Mouse (Mus musculus) MEL (cell line): ENCODE results near the gene Nxf2. TPM values are rescaled to one million over a fixed set of nuclear protein-coding genes. Genes with fewer than 3 reads are reported as not detected.
"Not testable (repeated sequence)": the region's sequence is repeated elsewhere in the genome, so short reads cannot be mapped to it uniquely, and the experiment has no call there.

ENCODE experiments used
- DNase-seq: peaks from one replicate; pipeline ENCODE4 v3.0.0; 2011; ENCODE audit warnings: low read depth, low spot score
- H3K27ac ChIP-seq: 2 replicates; pipeline ENCODE4 v1.5.1; 2012; ENCODE audit warnings: low read depth, mild to moderate bottlenecking, control low read depth, low read length, moderate library complexity; ENCODE audit not compliant: control insufficient read depth
- H3K27me3 ChIP-seq, 2 experiments: fragments of 150-350 bp in 1 of 2; sonication (generic) in 1 of 2; 2 replicates each; pipeline ENCODE4 v1.6.1; 2012; ENCODE audit warnings: low read length in 2 of 2, mild to moderate bottlenecking in 2 of 2, improper control_type of control experiment in 1 of 2, moderate library complexity in 1 of 2; ENCODE audit not compliant: insufficient read depth in 2 of 2, control insufficient read depth in 1 of 2
- H3K36me3 ChIP-seq, 2 experiments: 2 replicates each; pipeline ENCODE4 v1.6.1; 2012 to 2014; ENCODE audit warnings: low read length in 2 of 2, improper control_type of control experiment in 1 of 2, inconsistent platforms in 1 of 2, mild to moderate bottlenecking in 1 of 2; ENCODE audit not compliant: insufficient read depth in 2 of 2, control insufficient read depth in 1 of 2
- H3K4me1 ChIP-seq, 2 experiments: fragments of 150-350 bp in 1 of 2; sonication (generic) in 1 of 2; 2 replicates each; pipeline ENCODE4 v1.6.1; 2012; ENCODE audit warnings: low read length in 2 of 2, improper control_type of control experiment in 1 of 2, mild to moderate bottlenecking in 1 of 2; ENCODE audit not compliant: insufficient read depth in 2 of 2, control insufficient read depth in 1 of 2
- H3K4me3 ChIP-seq, 2 experiments: fragments of 150-350 bp in 1 of 2; sonication (generic) in 1 of 2; 2 replicates each; pipeline ENCODE4 v1.5.1; 2012; ENCODE audit warnings: low read depth in 2 of 2, low read length in 2 of 2, mild to moderate bottlenecking in 2 of 2, moderate library complexity in 2 of 2, control low read depth in 1 of 2, improper control_type of control experiment in 1 of 2; ENCODE audit not compliant: control insufficient read depth in 1 of 2, insufficient read depth in 1 of 2
- H3K79me2 ChIP-seq: 2 replicates; pipeline ENCODE4 v1.6.1; 2012; ENCODE audit warnings: mild to moderate bottlenecking, low read length, moderate library complexity; ENCODE audit not compliant: control insufficient read depth, poor library complexity, insufficient read depth
- H3K9ac ChIP-seq: 2 replicates; pipeline ENCODE4 v1.6.1; 2012; ENCODE audit warnings: low read depth, mild to moderate bottlenecking, control low read depth, low read length, moderate library complexity; ENCODE audit not compliant: control insufficient read depth, poor library complexity, severe bottlenecking
- H3K9me3 ChIP-seq: fragments of 150-350 bp; sonication (generic); replicated peaks from 2 replicates; pipeline ENCODE4 v1.6.1; 2012; ENCODE audit warnings: mild to moderate bottlenecking, low read length, improper control_type of control experiment, moderate library complexity; ENCODE audit not compliant: insufficient read depth
- ELF1 ChIP-seq: IDR thresholded peaks from 2 replicates; pipeline ENCODE4 v1.6.1; 2014; ENCODE audit warnings: low read depth, mild to moderate bottlenecking, inconsistent platforms, low read length, improper control_type of control experiment, moderate library complexity
- EP300 ChIP-seq, 2 experiments: IDR thresholded peaks; 2 replicates each; pipeline ENCODE4 v1.6.1; 2011; ENCODE audit warnings: improper control_type of control experiment in 2 of 2, low read length in 2 of 2, low read depth in 1 of 2, mild to moderate bottlenecking in 1 of 2
- ETS1 ChIP-seq: IDR thresholded peaks from 2 replicates; pipeline ENCODE4 v1.6.1; 2012; ENCODE audit warnings: low read depth, mild to moderate bottlenecking, inconsistent platforms, low read length, improper control_type of control experiment, moderate library complexity
- GATA1 ChIP-seq: IDR thresholded peaks from 2 replicates; pipeline ENCODE4 v1.6.1; 2011; ENCODE audit warnings: low read depth, low read length, improper control_type of control experiment
- MAX ChIP-seq: IDR thresholded peaks from 2 replicates; pipeline ENCODE4 v1.6.1; 2011; ENCODE audit warnings: low read length, improper control_type of control experiment
- NRF1 ChIP-seq: IDR thresholded peaks from 2 replicates; pipeline ENCODE4 v1.6.1; 2014; ENCODE audit warnings: low read depth, mild to moderate bottlenecking, inconsistent platforms, low read length, improper control_type of control experiment, moderate library complexity; ENCODE audit not compliant: poor library complexity, insufficient read depth, severe bottlenecking
- POLR2AphosphoS5 ChIP-seq: IDR thresholded peaks from 2 replicates; pipeline ENCODE4 v1.6.1; 2012; ENCODE audit warnings: low read depth, borderline replicate concordance, mild to moderate bottlenecking, inconsistent platforms, low read length, moderate library complexity, mixed read lengths
- RAD21 ChIP-seq: IDR thresholded peaks from 2 replicates; pipeline ENCODE4 v1.6.1; 2011; ENCODE audit warnings: mild to moderate bottlenecking, low read depth, low read length, improper control_type of control experiment
- TAL1 ChIP-seq: IDR thresholded peaks from 2 replicates; pipeline ENCODE4 v1.6.1; 2012; ENCODE audit warnings: mild to moderate bottlenecking, inconsistent platforms, low read length, moderate library complexity, mixed read lengths
- TBP ChIP-seq: IDR thresholded peaks from 2 replicates; pipeline ENCODE4 v1.8.0; 2011; ENCODE audit warnings: low read depth, low read length, improper control_type of control experiment
- UBTF ChIP-seq: IDR thresholded peaks from 2 replicates; pipeline ENCODE4 v1.6.1; 2012; ENCODE audit warnings: low read depth, mild to moderate bottlenecking, inconsistent platforms, low read length, improper control_type of control experiment, moderate library complexity, borderline replicate concordance; ENCODE audit not compliant: insufficient read depth
- USF2 ChIP-seq, 2 experiments: IDR thresholded peaks; 2 replicates each; pipeline ENCODE4 v1.6.1; 2011 to 2012; ENCODE audit warnings: improper control_type of control experiment in 2 of 2, low read length in 2 of 2, borderline replicate concordance in 1 of 2, inconsistent platforms in 1 of 2, low read depth in 1 of 2, mild to moderate bottlenecking in 1 of 2; ENCODE audit not compliant: insufficient read depth in 1 of 2
- ZNF384 ChIP-seq: IDR thresholded peaks from 2 replicates; pipeline ENCODE4 v1.6.1; 2012; ENCODE audit warnings: low read depth, mild to moderate bottlenecking, inconsistent platforms, low read length, improper control_type of control experiment
- polyA plus RNA-seq, 2 experiments: library from polyadenylated mRNA; stranded (reverse) in 1 of 2; unstranded in 1 of 2; fragments of >175 nt in 1 of 2; fragments of >200 nt in 1 of 2; gene quantifications; 2 replicates each; pipeline versions ENCODE4 v1.2.1 to v1.2.4; 2012; ENCODE audit warnings: low replicate concordance in 2 of 2, low read depth in 1 of 2; ENCODE audit not compliant: insufficient read length in 2 of 2, insufficient read depth in 1 of 2, missing spikeins in 1 of 2
- total RNA-seq: library from RNA; depleted of rRNA; stranded (reverse); fragments of 300-350 nt; gene quantifications from 2 replicates; pipeline ENCODE4 v1.2.3, GENCODE M21; 2012

Nxf2 gene
- total and polyA plus RNA-seq, 3 experiments = 0.19 to 0.50 TPM; not detected in 1

DNA sequence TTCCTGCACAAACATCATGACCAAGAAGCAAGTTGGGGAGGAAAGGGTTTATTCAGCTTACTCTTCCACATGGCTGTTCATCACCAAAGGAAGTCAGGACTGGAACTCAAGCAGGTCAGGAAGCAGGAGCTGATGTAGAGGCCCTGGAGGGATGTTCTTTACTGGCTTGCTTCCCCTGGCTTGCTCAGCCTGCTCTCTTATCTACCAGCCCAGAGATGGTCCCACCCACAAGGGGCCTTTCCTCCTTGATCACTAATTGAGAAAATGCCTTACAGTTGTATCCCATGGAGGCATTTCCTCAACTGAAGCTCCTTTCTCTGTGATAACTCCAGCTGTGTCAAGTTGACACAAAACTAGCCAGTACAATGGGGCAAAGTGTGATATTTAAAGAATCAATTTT, 49.2 kb downstream of the Nxf2 start:
- H3K4me3 ChIP-seq = not testable (repeated sequence)
- peak; percentile 64 for DNase-seq

DNA sequence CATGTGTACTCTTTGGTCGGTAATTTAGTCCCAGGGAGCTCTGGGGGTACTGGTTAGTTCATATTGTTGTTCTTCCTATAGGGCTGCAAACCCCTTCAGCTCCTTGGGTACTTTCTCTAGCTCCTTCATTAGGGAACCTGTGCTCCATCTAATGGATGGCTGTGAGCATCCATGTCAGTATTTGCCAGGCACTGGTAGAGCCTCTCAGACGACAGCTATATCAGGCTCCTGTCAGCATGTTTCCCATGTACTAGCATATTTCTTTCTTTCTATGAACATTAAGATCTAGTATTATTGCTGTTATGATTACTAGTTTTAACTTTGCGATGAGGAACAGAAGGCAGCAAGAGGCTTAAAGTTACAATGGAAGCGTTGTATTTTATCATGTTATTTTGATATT, 49.7 kb downstream of the Nxf2 start:
- Histone ChIP-seq H3K36me3 (peaks cover 0 to 6% of the 10 kb centered on the region in 2 experiments; a peak in 2 of 4 replicates), H3K27ac (no peak overlapping the region), H3K9me3 (no peaks in the 10 kb centered on the region), H3K4me3 (no peak overlapping the region), H3K79me2 (no peaks in the 10 kb centered on the region), H3K9ac (no peak overlapping the region)
- DNase-seq = no peak
- no peak for TF ChIP-seq ETS1
- TF ChIP-seq MAX = no peak
- TF ChIP-seq UBTF = no peak
- no peak for TF ChIP-seq NRF1
- TF ChIP-seq USF2 (IDR thresholded peaks at IDR 0.05; ENCODE audit: borderline replicate concordance in 1 of 2, insufficient read depth in 1 of 2, low read depth in 1 of 2, low read length in 2 of 2) = no peak
- TF ChIP-seq ZNF384 = no peak
- TF ChIP-seq RAD21 = no peak
- no peak for TF ChIP-seq POLR2AphosphoS5
- no peak for TF ChIP-seq ELF1
- TF ChIP-seq, all 39 proteins: peak for 0
- Histone ChIP-seq H3K4me1 (peaks cover 3 to 8% of the 10 kb centered on the region in 2 experiments; a peak in 3 of 4 replicates), H3K27me3 (peaks cover 1 to 6% of the 10 kb centered on the region in 2 experiments)

More for the DNA sequence above, 49.2 kb downstream of the Nxf2 start:
- not testable (repeated sequence) for H3K9ac ChIP-seq, H3K36me3 ChIP-seq, H3K79me2 ChIP-seq, H3K27ac ChIP-seq, H3K9me3 ChIP-seq, H3K4me1 ChIP-seq, H3K27me3 ChIP-seq
- TF ChIP-seq TBP = 0 out of 2 replicates have a peak, but pooled peaks have one; percentile 22
- TF ChIP-seq TAL1 = 0 out of 2 replicates have a peak, but pooled peaks have one; percentile 10
- TF ChIP-seq GATA1 = peak; percentile 44
- peak; percentile 47 to 54; a peak in 3 of 4 replicates for TF ChIP-seq EP300 (IDR thresholded peaks at IDR 0.05; ENCODE audit: low read depth in 1 of 2, low read length in 2 of 2)
